Mouse (Mus musculus): ENCODE measurements at regions not wholly inside any gene's neighbourhood (a gene's known extent, or its start where the extent isn't known, plus 50 kb on each side); places are given as distances from the start of the nearest gene placed in this dataset.

DNA sequence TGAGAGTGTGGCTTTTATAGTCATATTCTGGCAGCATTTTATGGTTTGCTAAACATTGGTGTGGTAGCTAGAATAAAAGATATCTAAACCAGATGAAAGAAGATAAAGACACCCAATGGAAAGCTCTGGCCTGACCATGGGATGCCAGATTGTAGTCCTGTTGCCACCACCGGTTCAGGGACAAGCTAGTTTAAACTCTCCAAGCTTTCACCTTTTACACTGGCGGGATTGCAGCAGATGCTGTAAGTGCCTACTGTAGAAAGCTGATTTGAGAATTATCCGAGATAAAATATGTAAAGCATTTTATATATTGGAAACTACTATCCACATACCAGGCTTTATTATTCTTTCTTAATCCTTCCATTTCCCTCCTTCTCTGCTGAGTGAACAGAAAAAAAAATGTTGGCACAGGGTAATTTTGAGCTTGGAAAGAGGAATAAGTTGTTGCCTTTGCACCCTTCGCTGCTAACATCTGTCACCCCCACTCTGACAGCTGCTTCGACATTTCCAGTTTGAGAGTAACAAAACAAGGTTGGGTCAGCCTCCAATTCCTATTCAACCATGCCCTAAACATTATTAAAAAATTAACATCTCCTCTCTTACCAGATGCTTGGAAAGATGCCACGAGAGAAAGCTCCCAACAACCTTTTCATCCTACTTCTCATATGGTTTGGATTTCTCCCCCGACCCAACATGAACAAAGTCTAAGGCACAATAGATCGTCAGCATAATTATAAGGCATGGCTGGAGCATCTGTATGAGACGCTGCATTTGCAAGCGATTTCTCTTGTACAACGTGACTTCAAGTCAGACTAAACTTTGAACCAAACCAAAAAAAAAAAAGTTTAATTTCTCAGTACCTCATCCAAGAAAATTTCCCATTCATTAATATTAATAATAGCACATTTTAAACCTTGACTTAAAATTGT lies 287.8 kb downstream of the Etaa1 start:
- Histone ChIP-seq H3K27me3 (ENCODE audit: insufficient read depth, low read length) (no peaks in the 10 kb centered on the region), H3K27ac (no peak overlapping the region), H3K9me3 (replicated peaks; ENCODE audit: low read length) (no peaks in the 10 kb centered on the region), H3K36me3 (ENCODE audit: insufficient read depth, low read length) (no peaks in the 10 kb centered on the region), H3K4me1 (replicated peaks; ENCODE audit: insufficient read depth, low read length) (no peaks in the 10 kb centered on the region), H3K4me3 (replicated peaks; ENCODE audit: low read depth, low read length) (no peak overlapping the region), H3K4me2 (ENCODE audit: low read length) (no peak overlapping the region), H3K9ac (ENCODE audit: low read depth, low read length) (no peak overlapping the region)
- 67% methylated on average over 11 of the region's 11 CpGs for WGBS
- DNase-seq (ENCODE audit: low spot score), result peak; percentile 26
- no peak for TF ChIP-seq CTCF (IDR thresholded peaks at IDR 0.05; ENCODE audit: low read depth)
- no peak for ATAC-seq (replicated peaks; ENCODE audit: low FRiP score, low read depth)

DNA sequence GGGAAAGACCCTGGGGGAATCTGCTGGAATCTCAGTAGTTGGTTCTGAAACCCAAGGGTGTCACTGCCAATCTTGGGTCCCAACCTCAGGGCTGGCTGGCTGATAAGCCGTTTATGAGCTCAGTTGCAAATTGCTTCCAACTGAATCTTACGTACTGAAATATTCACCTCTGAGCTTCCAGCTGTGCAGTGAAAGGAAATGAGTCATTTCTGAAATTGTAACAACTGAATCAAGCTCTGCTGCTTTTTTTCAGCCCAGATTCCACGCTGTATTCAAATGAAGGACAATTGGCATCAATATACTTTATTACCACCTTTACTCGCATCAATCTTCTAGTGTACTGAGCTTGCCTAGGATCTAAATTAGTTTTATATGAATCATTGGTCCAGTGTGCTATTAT lies 272.7 kb downstream of the Etaa1 start:
- no peak for TF ChIP-seq CTCF (IDR thresholded peaks at IDR 0.05; ENCODE audit: low read depth)

DNA sequence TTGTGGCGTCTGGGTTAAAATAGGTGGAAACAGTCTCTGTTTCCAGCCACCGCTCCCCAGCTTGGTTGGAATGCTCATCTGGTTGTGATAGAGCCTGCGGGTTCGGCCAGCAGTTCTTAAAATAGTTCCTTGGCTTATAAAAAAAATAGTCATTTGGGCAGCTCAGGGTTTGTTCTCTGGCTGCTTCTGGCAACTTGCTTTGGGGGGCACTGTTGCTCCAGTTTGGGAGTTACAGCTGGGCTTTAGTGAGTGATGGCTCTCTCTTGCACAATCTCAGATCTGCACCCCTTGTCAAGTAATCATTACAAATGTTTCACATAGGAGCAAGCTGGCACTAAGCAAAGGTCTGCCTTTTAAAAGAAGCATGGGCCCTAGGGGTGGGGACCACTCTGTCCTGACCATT lies 268.0 kb downstream of the Etaa1 start:
- H3K36me3 ChIP-seq (ENCODE audit: insufficient read depth, low read length), result no peaks in the 10 kb centered on the region
- H3K27ac ChIP-seq, result no peak overlapping the region
- 23% methylated on average over 4 of the region's 4 CpGs for WGBS
- peak; percentile 54; the same call in 1 of the 2 replicates for ATAC-seq (replicated peaks; ENCODE audit: low FRiP score, low read depth)
- no peaks in the 10 kb centered on the region for H3K27me3 ChIP-seq (ENCODE audit: insufficient read depth, low read length)
- TF ChIP-seq CTCF (IDR thresholded peaks at IDR 0.05; ENCODE audit: low read depth), result peak; percentile 73
- no peak overlapping the region for H3K4me2 ChIP-seq (ENCODE audit: low read length)
- no peak overlapping the region for H3K9ac ChIP-seq (ENCODE audit: low read depth, low read length)
- H3K9me3 ChIP-seq (replicated peaks; ENCODE audit: low read length), result no peaks in the 10 kb centered on the region
- no peak overlapping the region for H3K4me3 ChIP-seq (replicated peaks; ENCODE audit: low read depth, low read length)
- H3K4me1 ChIP-seq (replicated peaks; ENCODE audit: insufficient read depth, low read length), result no peaks in the 10 kb centered on the region
- DNase-seq (ENCODE audit: low spot score), result peak; percentile 72

More for the DNA sequence above, 272.7 kb downstream of the Etaa1 start:
- 62% methylated on average over 4 of the region's 4 CpGs for WGBS
- no peak overlapping the region for H3K27ac ChIP-seq
- no peaks in the 10 kb centered on the region for H3K36me3 ChIP-seq (ENCODE audit: insufficient read depth, low read length)
- H3K4me3 ChIP-seq (replicated peaks; ENCODE audit: low read depth, low read length), result no peak overlapping the region
- no peak for DNase-seq (ENCODE audit: low spot score)
- H3K4me2 ChIP-seq (ENCODE audit: low read length), result no peak overlapping the region
- H3K4me1 ChIP-seq (replicated peaks; ENCODE audit: insufficient read depth, low read length), result no peaks in the 10 kb centered on the region
- H3K9me3 ChIP-seq (replicated peaks; ENCODE audit: low read length), result no peaks in the 10 kb centered on the region
- no peak overlapping the region for H3K9ac ChIP-seq (ENCODE audit: low read depth, low read length)
- no peak for ATAC-seq (replicated peaks; ENCODE audit: low FRiP score, low read depth)
- H3K27me3 ChIP-seq (ENCODE audit: insufficient read depth, low read length), result no peaks in the 10 kb centered on the region

DNA sequence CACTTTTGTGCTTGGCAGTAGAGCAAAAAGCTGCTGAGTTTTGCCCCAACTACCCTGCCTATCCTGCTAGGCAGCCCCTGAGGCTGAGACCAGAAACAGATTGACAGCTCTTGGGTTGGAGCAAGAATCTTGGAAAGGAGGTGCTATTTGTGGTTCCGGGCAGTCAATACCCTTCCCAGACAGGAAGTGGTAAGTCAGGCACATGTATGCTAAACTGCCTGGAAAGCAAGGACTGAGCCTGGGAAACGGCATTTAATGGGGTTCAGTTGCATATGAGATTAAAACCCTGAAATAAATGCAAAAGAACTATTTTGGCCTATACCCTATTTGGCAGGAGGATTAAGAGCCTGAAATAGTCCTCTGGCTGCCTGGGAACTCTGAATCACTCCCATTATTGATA lies 266.9 kb downstream of the Etaa1 start:
- no peak for ATAC-seq (replicated peaks; ENCODE audit: low FRiP score, low read depth)
- Histone ChIP-seq H3K36me3 (ENCODE audit: insufficient read depth, low read length) (no peaks in the 10 kb centered on the region), H3K4me1 (replicated peaks; ENCODE audit: insufficient read depth, low read length) (no peaks in the 10 kb centered on the region), H3K4me3 (replicated peaks; ENCODE audit: low read depth, low read length) (no peak overlapping the region), H3K27ac (no peak overlapping the region), H3K4me2 (ENCODE audit: low read length) (no peak overlapping the region), H3K27me3 (ENCODE audit: insufficient read depth, low read length) (no peaks in the 10 kb centered on the region), H3K9me3 (replicated peaks; ENCODE audit: low read length) (no peaks in the 10 kb centered on the region), H3K9ac (ENCODE audit: low read depth, low read length) (no peak overlapping the region)
- 53% methylated on average over 2 of the region's 2 CpGs for WGBS
- TF ChIP-seq CTCF (IDR thresholded peaks at IDR 0.05; ENCODE audit: low read depth), result no peak
- DNase-seq (ENCODE audit: low spot score), result no peak

DNA sequence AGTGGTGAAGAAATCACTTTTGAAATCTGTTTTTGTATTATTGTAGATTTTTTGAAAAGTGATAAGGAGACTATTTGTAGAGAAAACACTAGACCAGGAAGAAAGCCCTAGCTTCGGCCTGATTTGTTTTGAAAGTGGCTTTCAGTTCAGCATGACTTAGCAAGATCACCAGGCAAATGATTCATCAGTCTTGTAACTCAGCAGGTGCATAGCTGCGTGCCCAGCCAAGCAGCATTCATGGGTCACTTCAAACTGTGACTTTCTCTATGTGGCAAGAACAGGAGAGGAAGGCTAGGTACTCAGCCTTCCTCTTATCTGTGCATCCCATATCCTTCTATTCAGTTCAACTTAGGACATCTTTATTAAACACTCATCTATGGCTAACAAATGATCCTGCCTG lies 259.5 kb downstream of the Etaa1 start:
- 16% methylated on average over 2 of the region's 2 CpGs for WGBS
- no peaks in the 10 kb centered on the region for H3K36me3 ChIP-seq (ENCODE audit: insufficient read depth, low read length)
- H3K4me3 ChIP-seq (replicated peaks; ENCODE audit: low read depth, low read length), result no peak overlapping the region
- H3K27ac ChIP-seq, result no peak overlapping the region
- H3K9ac ChIP-seq (ENCODE audit: low read depth, low read length), result no peak overlapping the region
- H3K27me3 ChIP-seq (ENCODE audit: insufficient read depth, low read length), result no peaks in the 10 kb centered on the region
- no peak for TF ChIP-seq CTCF (IDR thresholded peaks at IDR 0.05; ENCODE audit: low read depth)
- no peak overlapping the region for H3K4me2 ChIP-seq (ENCODE audit: low read length)
- H3K4me1 ChIP-seq (replicated peaks; ENCODE audit: insufficient read depth, low read length), result no peaks in the 10 kb centered on the region
- ATAC-seq (replicated peaks; ENCODE audit: low FRiP score, low read depth), result no peak; the same call in 1 of the 2 replicates
- H3K9me3 ChIP-seq (replicated peaks; ENCODE audit: low read length), result no peaks in the 10 kb centered on the region
- peak; percentile 30 for DNase-seq (ENCODE audit: low spot score)

DNA sequence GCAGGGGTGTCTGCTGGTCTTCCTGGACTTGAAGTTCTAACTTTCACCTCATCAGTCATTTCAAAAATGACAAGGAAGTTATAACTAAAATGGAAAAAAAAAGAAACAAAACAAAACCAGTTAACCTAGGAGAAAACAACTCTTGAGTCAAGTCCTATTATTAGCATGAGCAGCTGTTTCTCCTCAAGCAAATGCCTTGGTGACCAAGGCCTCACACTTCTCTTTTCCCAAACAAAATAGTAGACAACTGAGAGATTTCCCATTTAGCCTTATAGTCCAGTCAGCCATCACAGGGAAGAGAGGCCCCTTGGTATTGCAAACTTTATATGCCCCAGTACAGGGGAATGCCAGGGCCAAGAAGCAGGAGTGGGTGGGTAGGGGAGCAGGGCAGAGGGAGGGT lies 244.9 kb downstream of the Etaa1 start:
- no peak for ATAC-seq (replicated peaks; ENCODE audit: low FRiP score, low read depth)
- no peak overlapping the region for H3K4me2 ChIP-seq (ENCODE audit: low read length)
- no peaks in the 10 kb centered on the region for H3K27me3 ChIP-seq (ENCODE audit: insufficient read depth, low read length)
- no peaks in the 10 kb centered on the region for H3K9me3 ChIP-seq (replicated peaks; ENCODE audit: low read length)
- no peak overlapping the region for H3K27ac ChIP-seq
- no peaks in the 10 kb centered on the region for H3K36me3 ChIP-seq (ENCODE audit: insufficient read depth, low read length)
- DNase-seq (ENCODE audit: low spot score), result peak; percentile 78
- no peak overlapping the region for H3K9ac ChIP-seq (ENCODE audit: low read depth, low read length)
- no peak for TF ChIP-seq CTCF (IDR thresholded peaks at IDR 0.05; ENCODE audit: low read depth)
- no peak overlapping the region for H3K4me3 ChIP-seq (replicated peaks; ENCODE audit: low read depth, low read length)
- H3K4me1 ChIP-seq (replicated peaks; ENCODE audit: insufficient read depth, low read length), result no peaks in the 10 kb centered on the region

All from kidney, postnatal 0 days (tissue).